Mouse (Mus musculus): ENCODE measurements around the gene Ubr4.

- TF ChIP-seq CTCF (IDR thresholded peaks at IDR 0.05; ENCODE audit: control insufficient read depth, insufficient read depth, low read length) (no peak), POLR2A (IDR thresholded peaks at IDR 0.05; ENCODE audit: borderline replicate concordance, control insufficient read depth, low read depth, low read length) (no peak)
Observed at GRCm38 (mm10) chr4:139357211-139357610, 4.8 kb downstream of the Ubr4 start.

Measured in bone marrow, adult 2 months (tissue).